ENCODE assay signal across 21 mouse cellular contexts in the genomic region with DNA sequence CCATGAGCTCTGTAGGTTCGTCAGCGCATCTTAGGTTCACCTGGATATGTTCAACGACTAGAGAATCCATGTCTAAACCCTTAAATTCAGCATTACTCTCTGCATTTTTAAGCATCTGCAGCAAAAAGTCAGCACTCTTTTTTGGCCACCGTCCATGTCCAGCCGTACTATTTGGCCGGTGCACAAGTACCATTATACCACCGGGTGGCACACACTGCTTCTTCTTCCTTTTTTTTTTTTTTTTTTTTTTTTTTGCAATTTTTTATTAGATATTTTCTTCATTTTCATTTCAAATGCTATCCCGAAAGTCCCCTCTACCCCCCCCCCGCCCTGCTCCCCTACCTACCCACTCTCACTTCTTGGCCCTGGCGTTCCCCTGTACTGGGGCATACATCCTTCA. TPM values are rescaled to one million over a fixed set of nuclear protein-coding genes. Genes with fewer than 3 reads are reported as not detected.
DNase-seq lines count a peak whose midpoint lies in the region; ATAC-seq and TF ChIP-seq lines count a peak whose summit lies in the region.
"Had no signal": no experiment of that assay in that cellular context is flagged by ENCODE, and none has a peak within 500 bp of the region (broad histone marks: within the 10 kb centered on the region; RNA-seq: fewer than 3 reads in every experiment).

No protein-coding gene starts in this region.

- TF ChIP-seq CTCF in left cerebral cortex, adult 2 months (IDR thresholded peaks at IDR 0.05): no peak
- no peak for TF ChIP-seq CTCF in CH12.LX (conservative IDR thresholded peaks at IDR 0.05 in 1 of 2, IDR thresholded peaks at IDR 0.05 in 1 of 2; ENCODE audit: low read depth in 2 of 2, low read length in 2 of 2)
- no peak for TF ChIP-seq CTCF in layer of hippocampus, adult 2 months (conservative IDR thresholded peaks at IDR 0.05)

- intact Hi-C loops in left cerebral cortex, postnatal 4 days (cut with DNase I): no loop called here
- intact Hi-C loops in left cerebral cortex, adult 2 months (cut with DNase I): no loop called here

- TF ChIP-seq EP300 in CH12.LX (IDR thresholded peaks at IDR 0.05; ENCODE audit: low read length): no peak

- no peak overlapping the region for H3K9ac ChIP-seq in CH12.LX (ENCODE audit: insufficient read depth, low read depth)
- no peak overlapping the region for H3K9ac ChIP-seq in liver, embryonic 11.5 days (ENCODE audit: low read depth, low read length)
- H3K9ac ChIP-seq: embryonic facial prominence, embryonic 12.5 days; forebrain, embryonic 15.5 days; heart, embryonic 13.5 days; hindbrain, embryonic 15.5 days had no signal

- dilution Hi-C loops in CH12.LX (cut with MboI; ENCODE audit: extremely low pct_ligation_motif_present, extremely low pct_unique_long_range_greater_than_20kb, low sequenced_read_pairs): no loop called here

- no peak overlapping the region for H3K4me2 ChIP-seq in CH12.LX (ENCODE audit: insufficient read depth, low read depth, poor library complexity, severe bottlenecking)
- no peak overlapping the region for H3K4me2 ChIP-seq in liver, embryonic 11.5 days
- H3K4me2 ChIP-seq: embryonic facial prominence, embryonic 12.5 days; forebrain, embryonic 15.5 days; heart, embryonic 13.5 days; hindbrain, embryonic 15.5 days had no signal

- DNase-seq in cerebellum, postnatal 10 days: peak; percentile 7 to 23
- no peak for DNase-seq in cerebellum, postnatal 4 days (ENCODE audit: low spot score in 2 of 2)
- DNase-seq in left cerebral cortex, postnatal 4 days: peak; percentile 2
- no peak for DNase-seq in left cerebral cortex, adult 2 months (ENCODE audit: extremely low spot score in 1 of 2, low spot score in 2 of 2)
- no peak for DNase-seq in CH12.LX (ENCODE audit: extremely low read depth)
- no peak for DNase-seq in liver, embryonic 11.5 days (ENCODE audit: low spot score)
- no peak for DNase-seq in layer of hippocampus, adult 2 months (ENCODE audit: low spot score in 2 of 2)
- DNase-seq: adrenal gland, adult 2 months; adrenal gland, postnatal 36 days; cerebellum, adult 2 months; cerebellum, postnatal 14 days; gastrocnemius, postnatal 36 days; heart, adult 11 months; heart, postnatal 36 days had no signal

- no peaks in the 10 kb centered on the region for H3K4me1 ChIP-seq in CH12.LX (ENCODE audit: control insufficient read depth in 1 of 2, insufficient read depth in 2 of 2)
- no peaks in the 10 kb centered on the region for H3K4me1 ChIP-seq in liver, embryonic 11.5 days (replicated peaks; ENCODE audit: control insufficient read depth, insufficient read depth, low read length)
- H3K4me1 ChIP-seq: embryonic facial prominence, embryonic 12.5 days; forebrain, embryonic 15.5 days; heart, embryonic 13.5 days; hindbrain, embryonic 15.5 days had no signal

- WGBS in liver, embryonic 11.5 days: 79% methylated on average over 10 of the region's 10 CpGs

- H3K36me3 ChIP-seq in CH12.LX (replicated peaks in 1 of 2; ENCODE audit: control insufficient read depth in 1 of 2, insufficient read depth in 1 of 2, low read length in 1 of 2): no peaks in the 10 kb centered on the region
- no peaks in the 10 kb centered on the region for H3K36me3 ChIP-seq in liver, embryonic 11.5 days (ENCODE audit: control insufficient read depth, insufficient read depth, low read length)
- H3K36me3 ChIP-seq: embryonic facial prominence, embryonic 12.5 days; forebrain, embryonic 15.5 days; G1E; heart, embryonic 13.5 days; hindbrain, embryonic 15.5 days had no signal

- no peak for TF ChIP-seq POLR2A in CH12.LX (IDR thresholded peaks at IDR 0.05; ENCODE audit: low read depth, low read length)

- in situ Hi-C loops in CH12.LX (cut with MboI; ENCODE audit: low pct_ligation_motif_present, low pct_unique_long_range_greater_than_20kb, low sequenced_read_pairs): no loop called here

- ATAC-seq in liver, embryonic 11.5 days (replicated peaks; ENCODE audit: low FRiP score): no peak
- ATAC-seq: activated CD4-positive, CD25-positive, alpha-beta regulatory T cell, adult 4 months; forebrain, embryonic 15.5 days; Patski had no signal

- no peak overlapping the region for H3K27ac ChIP-seq in left cerebral cortex, adult 2 months
- H3K27ac ChIP-seq in CH12.LX (ENCODE audit: insufficient read depth, low read depth): no peak overlapping the region
- H3K27ac ChIP-seq in liver, embryonic 11.5 days (ENCODE audit: low read depth, low read length): no peak overlapping the region
- no peak overlapping the region for H3K27ac ChIP-seq in layer of hippocampus, adult 2 months
- H3K27ac ChIP-seq: embryonic facial prominence, embryonic 12.5 days; forebrain, embryonic 15.5 days; heart, embryonic 13.5 days; hindbrain, embryonic 15.5 days had no signal

- H3K4me3 ChIP-seq in left cerebral cortex, adult 2 months: no peak overlapping the region
- H3K4me3 ChIP-seq in CH12.LX (replicated peaks in 1 of 3; ENCODE audit: low read depth in 2 of 3, low read length in 2 of 3, poor library complexity in 1 of 3): no peak overlapping the region
- H3K4me3 ChIP-seq in liver, embryonic 11.5 days (ENCODE audit: low read depth, low read length): no peak overlapping the region
- no peak overlapping the region for H3K4me3 ChIP-seq in layer of hippocampus, adult 2 months
- H3K4me3 ChIP-seq: embryonic facial prominence, embryonic 12.5 days; forebrain, embryonic 15.5 days; heart, embryonic 13.5 days; hindbrain, embryonic 15.5 days had no signal

- no peaks in the 10 kb centered on the region for H3K79me2 ChIP-seq in CH12.LX (replicated peaks; ENCODE audit: control insufficient read depth, extremely low read depth, insufficient read depth, poor library complexity, severe bottlenecking)

- no peaks in the 10 kb centered on the region for H3K27me3 ChIP-seq in CH12.LX (replicated peaks)
- H3K27me3 ChIP-seq in liver, embryonic 11.5 days (replicated peaks; ENCODE audit: control insufficient read depth, insufficient read depth, low read length): no peaks in the 10 kb centered on the region
- H3K27me3 ChIP-seq: embryonic facial prominence, embryonic 12.5 days; forebrain, embryonic 15.5 days; heart, embryonic 13.5 days; hindbrain, embryonic 15.5 days had no signal

- TF ChIP-seq RAD21 in CH12.LX (IDR thresholded peaks at IDR 0.05; ENCODE audit: low read depth, low read length): no peak

- no peaks in the 10 kb centered on the region for H3K9me3 ChIP-seq in CH12.LX (replicated peaks; ENCODE audit: low read length)
- no peaks in the 10 kb centered on the region for H3K9me3 ChIP-seq in liver, embryonic 11.5 days (ENCODE audit: control insufficient read depth, low read length)
- H3K9me3 ChIP-seq: embryonic facial prominence, embryonic 12.5 days; forebrain, embryonic 15.5 days; G1E; heart, embryonic 13.5 days; hindbrain, embryonic 15.5 days had no signal

TF ChIP-seq in CH12.LX, 34 proteins besides CTCF, POLR2A, EP300 and RAD21:
- TF ChIP-seq ZMIZ1 (IDR thresholded peaks at IDR 0.05; ENCODE audit: low read depth, low read length): no peak
- no peak for TF ChIP-seq E2F4 (IDR thresholded peaks at IDR 0.05; ENCODE audit: insufficient replicate concordance, low read depth, low read length)
- no peak for TF ChIP-seq NELFE (IDR thresholded peaks at IDR 0.05; ENCODE audit: low read depth, low read length)
- no peak for TF ChIP-seq CHD1 (IDR thresholded peaks at IDR 0.05; ENCODE audit: low read depth, low read length)
- TF ChIP-seq ZC3H11A (IDR thresholded peaks at IDR 0.05; ENCODE audit: low read depth, low read length): no peak
- TF ChIP-seq MEF2A (IDR thresholded peaks at IDR 0.05; ENCODE audit: borderline replicate concordance, low read depth, low read length): no peak
- peak; percentile 64; the same call in 1 of the 2 replicates for TF ChIP-seq ZNF384 (IDR thresholded peaks at IDR 0.05; ENCODE audit: low read depth, low read length)

RNA-seq across cellular contexts. Expression of gene Mum1l1, which starts 47.2 kb away (rescaled TPM):
- total RNA-seq in left cerebral cortex, postnatal 4 days (2021): 1 to 10 TPM; 2.8 to 2.9 TPM
- total RNA-seq in left cerebral cortex, adult 2 months (2021): 1 to 10 TPM; 2.2 to 3.0 TPM
- total RNA-seq in CH12.LX (2012; rRNA removed): 3.7 and 3.9 TPM in 2 replicates
- total RNA-seq in CH12.LX (2014; rRNA removed): 15.0 and 15.5 TPM in 2 replicates
- 4.4 and 4.5 TPM in 2 replicates for polyA plus RNA-seq in CH12.LX (2012; ENCODE audit: insufficient read length, low read depth)
- 10.9 and 13.7 TPM in 2 replicates for polyA plus RNA-seq in liver, embryonic 11.5 days (2014; fragmentation: Nextera tagmentation; extraction: Ambion mirVana)
- 1 to 10 TPM; 4.0 to 5.2 TPM for total RNA-seq in layer of hippocampus, adult 2 months (2021)
- total RNA-seq: G1E had no signal
- polyA plus RNA-seq: activated CD4-positive, CD25-positive, alpha-beta regulatory T cell, adult 4 months; G1E had no signal

Comparison
In these comparisons a context has a peak if more than half of its experiments do, and no peak if none do; other contexts are left out.
1. DNase-seq: peak in cerebellum, postnatal 10 days (2 of 2) and left cerebral cortex, postnatal 4 days (single experiment); none in cerebellum, postnatal 4 days (0 of 2), left cerebral cortex, adult 2 months (0 of 2), CH12.LX (single experiment), liver, embryonic 11.5 days (single experiment) and layer of hippocampus, adult 2 months (0 of 2).